Mouse (Mus musculus) hindbrain, postnatal 0 days (tissue): ENCODE measurements around the gene Grk1. TPM values are rescaled to one million over a fixed set of nuclear protein-coding genes. Genes with fewer than 3 reads are reported as not detected.

Experiments used
- ATAC-seq: fragments of 200-750 bp; cut with Nextera tagmentation; 2 replicates; pipeline ENCODE4 v1.8.0; 2017; ENCODE audit warnings: mild to moderate bottlenecking, moderate TSS enrichment, moderate library complexity
- DNase-seq: peaks from one replicate; pipeline ENCODE4 v3.0.0-alpha.2; 2015; ENCODE audit warnings: low spot score
- H3K27ac ChIP-seq: fragments of 300-500 bp; sonication (generic); 2 replicates; pipeline ENCODE4 v1.5.1; 2014; ENCODE audit warnings: mild to moderate bottlenecking
- H3K27me3 ChIP-seq: fragments of 300-500 bp; sonication (generic); 2 replicates; pipeline ENCODE4 v1.6.1; 2014; ENCODE audit warnings: low read length, mixed read lengths; ENCODE audit not compliant: insufficient read depth
- H3K36me3 ChIP-seq: fragments of 300-500 bp; sonication (generic); 2 replicates; pipeline ENCODE4 v1.6.1; 2014; ENCODE audit warnings: low read length, mixed read lengths; ENCODE audit not compliant: insufficient read depth
- H3K4me1 ChIP-seq: fragments of 300-500 bp; sonication (generic); 2 replicates; pipeline ENCODE4 v1.6.1; 2014; ENCODE audit warnings: antibody characterized with exemption, low read length, mixed read lengths; ENCODE audit not compliant: insufficient read depth
- H3K4me2 ChIP-seq: fragments of 300-500 bp; sonication (generic); 2 replicates; pipeline ENCODE4 v1.6.1; 2014; ENCODE audit warnings: low read depth, mild to moderate bottlenecking, low read length, moderate library complexity, mixed read lengths
- H3K4me3 ChIP-seq: fragments of 300-500 bp; sonication (generic); 2 replicates; pipeline ENCODE4 v1.5.1; 2014; ENCODE audit warnings: low read length
- H3K9ac ChIP-seq: fragments of 300-500 bp; sonication (generic); replicated peaks from 2 replicates; pipeline ENCODE4 v1.6.1; 2014; ENCODE audit warnings: mild to moderate bottlenecking, low read length, moderate library complexity, mixed read lengths
- H3K9me3 ChIP-seq: fragments of 300-500 bp; sonication (generic); 2 replicates; pipeline ENCODE4 v1.6.1; 2016; ENCODE audit warnings: low read length, mixed read lengths
- CTCF ChIP-seq: IDR thresholded peaks from 2 replicates; pipeline ENCODE4 v1.5.1; 2016; ENCODE audit warnings: antibody characterized with exemption, control low read depth, low read depth
- WGBS: fragments of 180-500 bp; shearing (Covaris S2); extraction: QIAGEN DNeasy Blood & Tissue Kit; methylation state at CpG from one replicate; pipeline ENCODE4 v1.1.7; 2014; 5-methylcytosine and 5-hydroxymethylcytosine counted together
- polyA plus RNA-seq: library from polyadenylated mRNA; unstranded; fragments of >200 nt; fragmentation: Nextera tagmentation; extraction: Ambion mirVana; gene quantifications from 2 replicates; pipeline ENCODE4 v1.2.1, GENCODE M21; 2015
- total RNA-seq: library from RNA; depleted of rRNA; stranded (reverse); fragments of >200 nt; gene quantifications from 2 replicates; pipeline ENCODE4 v1.2.3, GENCODE M21; 2014

The Grk1 gene
- total and polyA plus RNA-seq, 2 experiments from 2014 or later = not detected

DNA sequence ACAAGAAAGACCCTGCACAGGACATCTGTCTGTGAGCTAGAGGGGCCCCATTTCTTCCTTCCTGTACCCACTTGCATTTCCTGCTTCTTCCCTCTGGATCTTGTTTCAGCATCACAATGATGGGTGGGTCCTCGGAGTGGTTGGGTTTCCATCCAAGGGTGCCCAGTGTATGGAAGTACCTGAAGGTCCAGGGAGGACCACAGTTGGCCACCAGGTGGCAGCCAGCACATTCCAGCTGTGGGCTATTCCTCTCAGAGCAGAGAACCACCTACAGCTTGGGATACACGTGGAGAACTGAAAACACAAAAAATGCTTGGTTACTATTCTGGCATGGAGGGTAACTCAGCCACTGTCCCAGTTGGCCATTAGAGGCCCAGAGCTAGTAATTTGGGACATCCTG, 50.4 kb downstream of the Grk1 start:
- Histone ChIP-seq H3K9ac (no peak overlapping the region), H3K27ac (peak overlapping the region; percentile 54; the same call in 1 of the 2 replicates), H3K9me3 (no peaks in the 10 kb centered on the region), H3K4me1 (no peaks in the 10 kb centered on the region), H3K36me3 (no peaks in the 10 kb centered on the region), H3K27me3 (no peaks in the 10 kb centered on the region), H3K4me2 (no peak overlapping the region), H3K4me3 (no peak overlapping the region)
- TF ChIP-seq CTCF = peak; percentile 82
- WGBS = 32% methylated on average over 2 of the region's 2 CpGs
- DNase-seq (peak; percentile 71), ATAC-seq (0 out of 2 replicates have a peak, but pooled peaks have one; percentile 55)

DNA sequence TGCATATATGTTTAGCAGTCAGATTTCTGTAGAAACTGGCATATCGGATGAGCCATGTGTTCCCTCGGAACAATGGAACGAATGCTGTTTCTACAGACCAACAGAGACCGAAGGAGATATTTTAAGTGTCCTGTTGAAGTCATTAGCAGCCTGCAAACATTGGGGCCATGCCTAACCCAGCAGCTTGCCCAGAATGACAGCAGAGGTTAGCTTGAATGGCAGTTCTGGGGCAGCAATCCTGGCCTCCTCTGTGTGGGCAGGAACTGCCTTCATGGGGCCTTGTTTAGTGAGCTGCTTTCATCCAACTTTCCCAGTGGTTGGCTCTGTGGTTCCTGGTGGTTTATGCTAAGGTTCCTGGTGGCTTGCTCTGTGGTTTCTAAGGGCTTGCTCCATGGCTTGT, 54.5 kb downstream of the Grk1 start:
- no peak for ATAC-seq
- H3K9ac ChIP-seq = no peak overlapping the region
- no peak for TF ChIP-seq CTCF
- DNase-seq = no peak
- H3K4me3 ChIP-seq = no peak overlapping the region
- H3K27ac ChIP-seq = no peak overlapping the region
- no peaks in the 10 kb centered on the region for H3K4me1 ChIP-seq
- H3K27me3 ChIP-seq = no peaks in the 10 kb centered on the region
- no peak overlapping the region for H3K4me2 ChIP-seq
- 93% methylated on average over 4 of the region's 4 CpGs for WGBS
- no peaks in the 10 kb centered on the region for H3K9me3 ChIP-seq
- no peaks in the 10 kb centered on the region for H3K36me3 ChIP-seq

DNA sequence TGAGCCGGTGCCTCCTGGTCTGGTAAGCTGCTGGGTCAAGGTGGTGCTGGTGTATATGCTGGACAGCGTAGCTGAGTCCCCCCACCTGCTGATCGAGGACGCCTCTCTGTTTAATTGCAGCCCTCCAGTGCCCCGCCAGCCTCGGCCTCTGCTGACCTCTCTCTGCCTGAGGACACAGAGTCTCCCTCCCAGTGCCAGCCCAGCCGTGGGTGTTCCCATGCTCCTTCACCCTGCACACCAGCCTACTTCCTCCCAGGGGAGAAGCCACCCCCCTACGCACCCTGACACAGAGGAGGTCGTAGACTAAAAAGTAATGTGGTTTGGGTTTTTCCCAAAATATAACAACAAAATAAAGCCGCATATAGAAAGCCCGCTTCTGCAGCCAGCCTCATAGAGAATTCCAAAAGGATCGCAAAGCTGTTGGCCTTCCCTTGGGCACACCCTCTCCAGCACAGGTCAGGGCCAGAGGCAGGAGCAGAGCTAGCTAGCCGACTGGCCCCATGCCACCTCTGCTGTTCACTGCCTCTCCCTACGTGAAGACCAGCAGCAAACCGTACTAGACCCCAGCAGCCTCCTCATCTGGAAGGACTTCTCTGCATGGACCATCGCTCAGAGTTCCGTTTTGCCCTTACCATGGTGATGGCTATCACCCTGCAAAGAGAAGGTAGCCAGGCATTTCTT, 56.3 kb downstream of the Grk1 start:
- 78% methylated on average over 17 of the region's 17 CpGs for WGBS
- Histone ChIP-seq H3K36me3 (no peaks in the 10 kb centered on the region), H3K27ac (no peak overlapping the region), H3K4me1 (no peaks in the 10 kb centered on the region), H3K9ac (no peak overlapping the region), H3K27me3 (no peaks in the 10 kb centered on the region), H3K9me3 (no peaks in the 10 kb centered on the region), H3K4me3 (no peak overlapping the region), H3K4me2 (no peak overlapping the region)
- ATAC-seq (no peak), DNase-seq (no peak)
- TF ChIP-seq CTCF = no peak

DNA sequence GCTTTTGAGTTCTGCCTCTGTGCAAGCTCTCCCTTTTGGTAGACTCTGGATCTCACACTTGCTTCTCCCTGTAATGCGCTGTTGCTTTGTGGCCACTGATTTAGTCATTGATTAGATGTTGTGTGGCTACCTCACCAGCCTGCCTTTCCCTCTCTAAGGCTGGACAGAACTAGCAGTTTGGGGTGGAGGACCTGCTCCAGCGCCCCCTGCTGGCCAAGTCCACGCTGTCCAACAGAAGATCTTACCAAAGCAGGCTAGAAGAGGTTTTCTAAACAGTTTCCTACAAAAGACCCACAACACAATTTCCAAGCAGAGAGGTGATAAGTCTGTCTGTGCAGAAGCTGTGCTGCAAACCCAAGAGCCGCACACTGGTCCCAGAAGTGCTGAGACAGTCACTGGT, 57.0 kb downstream of the Grk1 start:
- Histone ChIP-seq H3K36me3 (peaks cover 5% of the 10 kb centered on the region; the same call in 1 of the 2 replicates), H3K9me3 (no peaks in the 10 kb centered on the region), H3K4me2 (no peak overlapping the region), H3K27ac (no peak overlapping the region), H3K4me3 (no peak overlapping the region), H3K27me3 (no peaks in the 10 kb centered on the region), H3K4me1 (no peaks in the 10 kb centered on the region), H3K9ac (no peak overlapping the region)
- peak; percentile 78 for DNase-seq
- peak; percentile 70; the same call in 1 of the 2 replicates for ATAC-seq
- peak; percentile 88 for TF ChIP-seq CTCF
- WGBS = 45% methylated on average over 4 of the region's 4 CpGs

- ATAC-seq = no peak
- no peak for DNase-seq
Observed at GRCm38 (mm10) chr8:13462392-13462791, 57.5 kb downstream of the Grk1 start.

GRCm38 (mm10) chr8:13465324-13465723, 60.4 kb downstream of the Grk1 start:
- Histone ChIP-seq H3K9ac (no peak overlapping the region), H3K27me3 (no peaks in the 10 kb centered on the region), H3K4me1 (no peaks in the 10 kb centered on the region), H3K27ac (no peak overlapping the region), H3K4me3 (no peak overlapping the region), H3K4me2 (no peak overlapping the region), H3K36me3 (peaks cover 16% of the 10 kb centered on the region), H3K9me3 (no peaks in the 10 kb centered on the region)
- DNase-seq (no peak), ATAC-seq (no peak)
- TF ChIP-seq CTCF = no peak
- 61% methylated on average over 7 of the region's 7 CpGs for WGBS

More at GRCm38 (mm10) chr8:13462392-13462791, 57.5 kb downstream of the Grk1 start:
- 54% methylated on average over 10 of the region's 10 CpGs for WGBS
- H3K4me3 ChIP-seq = no peak overlapping the region
- H3K9me3 ChIP-seq = no peaks in the 10 kb centered on the region
- no peaks in the 10 kb centered on the region for H3K4me1 ChIP-seq
- no peaks in the 10 kb centered on the region for H3K27me3 ChIP-seq
- peak overlapping the region; percentile 1; the same call in 1 of the 2 replicates for H3K27ac ChIP-seq
- no peak overlapping the region for H3K4me2 ChIP-seq
- H3K36me3 ChIP-seq = peaks cover 7% of the 10 kb centered on the region
- TF ChIP-seq CTCF = no peak
- no peak overlapping the region for H3K9ac ChIP-seq

- Histone ChIP-seq H3K9ac (no peak overlapping the region), H3K4me2 (no peak overlapping the region), H3K4me1 (no peaks in the 10 kb centered on the region), H3K36me3 (peaks cover 16% of the 10 kb centered on the region), H3K4me3 (no peak overlapping the region), H3K27ac (no peak overlapping the region), H3K27me3 (no peaks in the 10 kb centered on the region), H3K9me3 (no peaks in the 10 kb centered on the region)
- DNase-seq (peak; percentile 56), ATAC-seq (no peak)
- WGBS = 64% methylated on average over 5 of the region's 5 CpGs
- peak; percentile 69 for TF ChIP-seq CTCF
Observed at GRCm38 (mm10) chr8:13466989-13467388, 62.1 kb downstream of the Grk1 start.
